24 mouse cellular contexts compared by ENCODE assay signal in genomic region chr8:34736214-34736613, GRCm38 (mm10).
"Had no signal": no experiment of that assay in that cellular context is flagged by ENCODE, and none has a peak within 500 bp of the region (broad histone marks: within the 10 kb centered on the region; RNA-seq: fewer than 3 reads in every experiment).

No protein-coding gene starts in this region.

- H3K27me3 ChIP-seq: hindbrain, embryonic 13.5 days; hindbrain, embryonic 15.5 days; intestine, embryonic 15.5 days; limb, embryonic 12.5 days had no signal

- H3K4me3 ChIP-seq: heart, adult 2 months; heart, embryonic 12.5 days; hindbrain, embryonic 13.5 days; hindbrain, embryonic 15.5 days; intestine, embryonic 15.5 days; layer of hippocampus, adult 2 months; left cerebral cortex, adult 2 months; limb, embryonic 10.5 days; limb, embryonic 12.5 days; liver, embryonic 13.5 days had no signal

- H3K36me3 ChIP-seq: heart, embryonic 12.5 days; hindbrain, embryonic 13.5 days; hindbrain, embryonic 15.5 days; intestine, embryonic 15.5 days; limb, embryonic 10.5 days; limb, embryonic 12.5 days; liver, embryonic 13.5 days had no signal

- H3K4me1 ChIP-seq: intestine, embryonic 15.5 days; limb, embryonic 12.5 days; liver, embryonic 13.5 days had no signal

- H3K4me2 ChIP-seq: heart, embryonic 12.5 days; hindbrain, embryonic 13.5 days; hindbrain, embryonic 15.5 days; intestine, embryonic 15.5 days; limb, embryonic 12.5 days; liver, embryonic 11.5 days; liver, embryonic 13.5 days had no signal

- DNase-seq: gastrocnemius, postnatal 14 days; gastrocnemius, postnatal 36 days; heart, adult 2 months; heart, postnatal 14 days; heart, postnatal 36 days; kidney, adult 18-20 months; kidney, adult 8-10 months; kidney, postnatal 10 days; kidney, postnatal 25 days; kidney, postnatal 4 days; liver; liver, embryonic 13.5 days had no signal

- H3K9ac ChIP-seq: heart, embryonic 12.5 days; hindbrain, embryonic 13.5 days; hindbrain, embryonic 15.5 days; intestine, embryonic 15.5 days; limb, embryonic 12.5 days; liver, embryonic 13.5 days had no signal

- H3K27ac ChIP-seq: heart, adult 2 months; hindbrain, embryonic 13.5 days; hindbrain, embryonic 15.5 days; hindbrain, postnatal 0 days; intestine, embryonic 15.5 days; layer of hippocampus, adult 2 months; left cerebral cortex, adult 2 months; limb, embryonic 10.5 days; limb, embryonic 12.5 days; liver, embryonic 13.5 days had no signal

- H3K9me3 ChIP-seq: heart, embryonic 12.5 days; hindbrain, embryonic 13.5 days; hindbrain, embryonic 15.5 days; intestine, embryonic 15.5 days; limb, embryonic 10.5 days; limb, embryonic 12.5 days; liver, embryonic 13.5 days had no signal

- ATAC-seq: hindbrain, postnatal 0 days; inflammation-experienced regulatory T-cells, adult 6 months; intestine, embryonic 15.5 days; intestine, postnatal 0 days had no signal
